Mouse (Mus musculus) midbrain, embryonic 11.5 days (tissue): ENCODE data around the gene Tmem8. TPM values are rescaled to one million over a fixed set of nuclear protein-coding genes. Genes with fewer than 3 reads are reported as not detected.
A peak's percentile ranks its signal among the peaks of the same experiment; 100 is the strongest.

Experiments used
- ATAC-seq: fragments of 200-750 bp; cut with Nextera tagmentation; 2 replicates; pipeline ENCODE4 v1.8.0; 2017; ENCODE audit warnings: moderate TSS enrichment, moderate library complexity; ENCODE audit not compliant: low FRiP score
- DNase-seq: peaks from one replicate; pipeline ENCODE4 v3.0.0; 2015; ENCODE audit warnings: low spot score; ENCODE audit errors: missing footprints
- H3K27ac ChIP-seq: fragments of 300-500 bp; sonication (generic); 2 replicates; pipeline ENCODE4 v1.5.1; 2014; ENCODE audit warnings: low read depth, low read length
- H3K27me3 ChIP-seq: fragments of 300-500 bp; sonication (generic); 2 replicates; pipeline ENCODE4 v1.6.1; 2014; ENCODE audit warnings: mild to moderate bottlenecking, low read length, moderate library complexity, mixed read lengths; ENCODE audit not compliant: control insufficient read depth, insufficient read depth
- H3K36me3 ChIP-seq: fragments of 300-500 bp; sonication (generic); 2 replicates; pipeline ENCODE4 v1.6.1; 2014; ENCODE audit warnings: mild to moderate bottlenecking, low read length, moderate library complexity, mixed read lengths; ENCODE audit not compliant: control insufficient read depth, insufficient read depth
- H3K4me1 ChIP-seq: fragments of 300-500 bp; sonication (generic); 2 replicates; pipeline ENCODE4 v1.6.1; 2014; ENCODE audit warnings: low read length; ENCODE audit not compliant: control insufficient read depth, insufficient read depth
- H3K4me2 ChIP-seq: fragments of 300-500 bp; sonication (generic); 2 replicates; pipeline ENCODE4 v1.6.1; 2014; ENCODE audit warnings: mild to moderate bottlenecking, moderate library complexity
- H3K4me3 ChIP-seq: fragments of 300-500 bp; sonication (generic); 2 replicates; pipeline ENCODE4 v1.5.1; 2014; ENCODE audit warnings: low read depth, low read length
- H3K9ac ChIP-seq: fragments of 300-500 bp; sonication (generic); 2 replicates; pipeline ENCODE4 v1.6.1; 2014; ENCODE audit warnings: low read length
- H3K9me3 ChIP-seq: fragments of 300-500 bp; sonication (generic); 2 replicates; pipeline ENCODE4 v1.6.1; 2016; ENCODE audit warnings: low read length; ENCODE audit not compliant: control insufficient read depth
- WGBS: fragments of 180-500 bp; shearing (Covaris S2); extraction: QIAGEN DNeasy Blood & Tissue Kit; methylation state at CpG from one replicate; pipeline ENCODE4 v1.1.7; 2014; 5-methylcytosine and 5-hydroxymethylcytosine counted together
- polyA plus RNA-seq: library from polyadenylated mRNA; unstranded; fragments of >200 nt; fragmentation: Nextera tagmentation; extraction: Ambion mirVana; gene quantifications from 2 replicates; pipeline ENCODE4 v1.2.1, GENCODE M21; 2014

Tmem8 gene
- polyA plus RNA-seq, 1 experiment from 2014 or later = 1.3 TPM

DNA sequence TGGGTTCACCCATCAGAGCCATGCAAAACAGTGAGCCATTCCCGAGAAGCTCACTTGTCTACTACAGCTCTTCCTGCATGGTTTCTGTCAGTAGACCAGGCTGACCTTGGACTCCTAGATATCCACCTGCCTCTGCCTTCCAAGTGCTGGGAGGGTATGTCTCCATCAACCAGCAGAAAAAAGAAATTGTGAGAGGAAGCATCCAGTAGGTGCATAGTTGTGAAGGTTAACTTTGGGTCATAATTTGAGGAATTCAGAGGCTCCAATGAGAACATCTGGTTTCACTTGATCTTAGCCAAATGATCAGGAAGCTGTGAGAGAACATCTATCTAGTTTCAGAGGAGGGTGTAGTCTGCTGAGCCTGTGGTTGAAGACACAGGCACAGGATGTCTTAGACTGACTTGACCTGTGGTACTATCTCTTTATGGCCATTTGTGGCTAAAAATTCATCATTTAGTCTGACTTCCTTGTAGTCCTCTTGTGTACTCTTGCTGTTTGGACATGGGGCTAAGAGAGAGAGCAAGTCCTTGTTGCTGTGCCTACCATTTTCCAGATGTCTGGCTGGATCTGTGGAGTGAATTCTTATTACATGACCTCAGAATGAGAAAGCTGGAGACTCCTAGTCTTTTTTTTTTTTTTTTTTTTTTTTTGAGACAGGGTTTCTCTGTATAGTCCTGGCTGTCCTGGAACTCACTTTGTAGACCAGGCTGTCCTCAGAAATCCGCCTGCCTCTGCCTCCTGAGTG lies 39.0 kb downstream of the Tmem8 start:
- Histone ChIP-seq H3K36me3 (peaks cover 14% of the 10 kb centered on the region; the same call in 1 of the 2 replicates), H3K4me1 (no peaks in the 10 kb centered on the region), H3K4me2 (no peak overlapping the region), H3K9ac (no peak overlapping the region), H3K27me3 (no peaks in the 10 kb centered on the region), H3K4me3 (no peak overlapping the region), H3K9me3 (no peaks in the 10 kb centered on the region), H3K27ac (no peak overlapping the region)
- WGBS = 97% methylated on average over 2 of the region's 2 CpGs
- no peak for ATAC-seq
- DNase-seq = peak; percentile 75

DNA sequence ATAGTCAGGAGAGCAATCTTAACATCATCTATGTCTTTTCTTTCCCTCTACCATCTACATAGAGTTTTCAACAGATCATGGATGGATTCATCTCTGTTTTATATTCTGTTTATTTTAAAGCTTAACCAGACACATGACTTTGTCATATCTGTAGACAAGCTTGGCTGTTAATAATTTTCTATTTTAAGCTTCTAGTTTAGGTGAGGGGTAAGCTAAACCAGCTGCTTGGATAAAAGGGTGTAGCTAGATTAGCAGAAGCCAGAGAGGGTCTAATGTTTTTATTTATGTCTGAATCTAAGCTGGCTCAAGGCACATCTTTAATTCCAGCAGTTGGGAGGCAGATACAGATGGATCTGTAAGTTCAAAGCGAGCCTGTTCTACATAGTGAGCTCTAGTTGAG lies 49.6 kb downstream of the Tmem8 start:
- ATAC-seq (no peak), DNase-seq (no peak)
- Histone ChIP-seq H3K4me3 (no peak overlapping the region), H3K27ac (no peak overlapping the region), H3K4me2 (no peak overlapping the region), H3K9me3 (no peaks in the 10 kb centered on the region), H3K4me1 (no peaks in the 10 kb centered on the region), H3K27me3 (no peaks in the 10 kb centered on the region), H3K9ac (no peak overlapping the region), H3K36me3 (no peaks in the 10 kb centered on the region)
- WGBS = 91% methylated on average over 1 of the region's 1 CpGs

DNA sequence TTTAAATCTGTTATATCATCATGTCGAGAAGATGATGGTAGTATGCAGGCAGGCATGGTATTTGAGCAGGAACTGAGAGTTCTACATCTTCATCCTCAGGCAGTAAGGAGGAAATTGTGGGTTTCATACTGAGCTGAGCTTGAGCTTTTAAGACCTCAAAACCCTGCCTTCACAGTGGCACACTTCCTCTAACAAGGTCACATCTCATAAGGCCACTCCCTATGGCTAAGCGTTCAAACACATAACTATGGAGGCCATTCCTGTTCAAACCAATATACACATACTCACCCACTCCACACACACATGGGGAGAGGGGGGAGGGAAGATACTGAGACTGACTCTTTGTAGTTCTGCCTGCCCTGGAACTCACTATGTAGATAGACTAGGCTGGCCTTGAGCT lies 54.9 kb downstream of the Tmem8 start:
- ATAC-seq = no peak
- Histone ChIP-seq H3K27ac (no peak overlapping the region), H3K4me1 (no peaks in the 10 kb centered on the region), H3K9ac (no peak overlapping the region), H3K9me3 (no peaks in the 10 kb centered on the region), H3K36me3 (no peaks in the 10 kb centered on the region), H3K4me3 (no peak overlapping the region), H3K27me3 (no peaks in the 10 kb centered on the region), H3K4me2 (no peak overlapping the region)
- whole genome bisulfite sequencing = 91% methylated on average over 2 of the region's 2 CpGs
- DNase-seq = no peak

Other genes starting within 250 kb of the Tmem8 start
- gene Mcrip2, start 244.5 kb upstream of the Tmem8 start, polyA plus RNA-seq = 6.1 and 7.0 TPM in 2 replicates
- 57.1 and 60.1 TPM in 2 replicates for gene Mettl26, start 238.2 kb upstream of the Tmem8 start, polyA plus RNA-seq
- gene Wfikkn1, start 232.4 kb upstream of the Tmem8 start, polyA plus RNA-seq = 0.91 and 1.1 TPM in 2 replicates
- gene Rab40c, start 193.6 kb upstream of the Tmem8 start, polyA plus RNA-seq = 15.0 and 15.9 TPM in 2 replicates
- gene Pigq, start 168.4 kb upstream of the Tmem8 start, polyA plus RNA-seq = 47.2 and 50.9 TPM in 2 replicates
- gene Nhlrc4, start 168.3 kb upstream of the Tmem8 start, polyA plus RNA-seq = 0.37 TPM in 1 of 2 replicates, not detected in the other
- gene A930017K11Rik, start 160.7 kb upstream of the Tmem8 start, polyA plus RNA-seq = not detected in 2 replicates
- 19.0 and 21.5 TPM in 2 replicates for gene Capn15, start 127.5 kb upstream of the Tmem8 start, polyA plus RNA-seq
- gene Rab11fip3, start 43.7 kb upstream of the Tmem8 start, polyA plus RNA-seq = 18.1 and 18.2 TPM in 2 replicates
- gene Decr2, start 23.0 kb upstream of the Tmem8 start, polyA plus RNA-seq = 17.0 and 18.1 TPM in 2 replicates
- 51.5 and 57.7 TPM in 2 replicates for gene Nme4, start 17.7 kb upstream of the Tmem8 start, polyA plus RNA-seq
- 256 and 275 TPM in 2 replicates for gene Mrpl28, start 10.2 kb downstream of the Tmem8 start, polyA plus RNA-seq
- 11.4 and 12.7 TPM in 2 replicates for gene Axin1, start 25.4 kb downstream of the Tmem8 start, polyA plus RNA-seq
- gene Pdia2, start 85.8 kb downstream of the Tmem8 start, polyA plus RNA-seq = 0.18 and 0.30 TPM in 2 replicates
- gene Rgs11, start 89.7 kb downstream of the Tmem8 start, polyA plus RNA-seq = 0.18 and 0.40 TPM in 2 replicates
- gene Arhgdig, start 94.5 kb downstream of the Tmem8 start, polyA plus RNA-seq = 5.8 and 6.4 TPM in 2 replicates
- 16.9 and 19.6 TPM in 2 replicates for gene Fam234a, start 130.9 kb downstream of the Tmem8 start, polyA plus RNA-seq
- 127 and 137 TPM in 2 replicates for gene Luc7l, start 139.6 kb downstream of the Tmem8 start, polyA plus RNA-seq